Mouse (Mus musculus) liver, adult 2 months (tissue): ENCODE data around the gene Krtap28-13.

Source experiments
- CTCF ChIP-seq: fragments of 200-500 bp; IDR thresholded peaks from 2 replicates; pipeline ENCODE4 v1.5.1; 2011; ENCODE audit warnings: low read depth, low read length, control low read depth
- POLR2A ChIP-seq: fragments of 200-500 bp; IDR thresholded peaks from 2 replicates; pipeline ENCODE4 v1.6.1; 2011; ENCODE audit warnings: low read length, control low read depth; ENCODE audit not compliant: insufficient read depth; ENCODE audit errors: extremely low read depth

GRCm38 (mm10) chr1:83099580-83100137 lies 38.9 kb downstream of the Krtap28-13 start:
- no peak for TF ChIP-seq POLR2A
- TF ChIP-seq CTCF = no peak
